10 mouse cellular contexts compared by ENCODE assay signal in the genomic region with DNA sequence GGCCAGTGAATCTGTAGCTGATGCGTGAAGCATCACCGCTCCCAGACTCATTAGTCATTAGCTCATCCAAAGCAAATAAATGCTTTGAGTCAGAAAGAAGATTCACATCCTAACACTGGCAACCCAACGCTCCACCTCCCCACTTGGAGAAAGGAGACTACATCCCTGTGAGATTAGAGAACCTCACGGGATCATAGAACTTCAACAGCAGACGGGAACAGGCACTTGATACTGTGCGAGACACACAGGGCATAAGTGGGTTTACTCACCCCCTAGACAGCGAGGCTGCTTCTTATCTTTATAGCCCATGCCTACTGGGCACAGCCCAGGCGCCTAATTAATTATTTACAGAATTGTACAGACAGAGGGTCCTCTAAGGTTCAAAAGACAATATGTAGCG. TPM values are rescaled to one million over a fixed set of nuclear protein-coding genes. Genes with fewer than 3 reads are reported as not detected.
DNase-seq lines count a peak whose midpoint lies in the region; ATAC-seq and TF ChIP-seq lines count a peak whose summit lies in the region.
"Had no signal": no experiment of that assay in that cellular context is flagged by ENCODE, and none has a peak within 500 bp of the region (broad histone marks: within the 10 kb centered on the region; RNA-seq: fewer than 3 reads in every experiment).

No protein-coding gene starts in this region.

- WGBS in hindbrain, embryonic 12.5 days, result 60% methylated on average over 9 of the region's 9 CpGs
- WGBS in hindbrain, embryonic 11.5 days, result 78% methylated on average over 9 of the region's 9 CpGs
- WGBS in neural tube, embryonic 12.5 days, result 52% methylated on average over 9 of the region's 9 CpGs

- H3K4me2 ChIP-seq in hindbrain, embryonic 12.5 days (replicated peaks), result no peak overlapping the region
- H3K4me2 ChIP-seq in hindbrain, embryonic 11.5 days (replicated peaks; ENCODE audit: low read depth, low read length), result no peak overlapping the region
- H3K4me2 ChIP-seq in neural tube, embryonic 12.5 days (replicated peaks), result 0 out of 2 replicates have a peak overlapping the region, but pooled peaks have one; percentile 7

- H3K4me1 ChIP-seq in hindbrain, embryonic 12.5 days, result peaks cover 46% of the 10 kb centered on the region
- H3K4me1 ChIP-seq in hindbrain, embryonic 11.5 days (replicated peaks; ENCODE audit: control insufficient read depth, insufficient read depth, low read length), result peaks cover 4% of the 10 kb centered on the region
- peaks cover 41% of the 10 kb centered on the region for H3K4me1 ChIP-seq in neural tube, embryonic 12.5 days

- H3K27ac ChIP-seq in hindbrain, embryonic 12.5 days, result peak overlapping the region; percentile 26; the same call in 1 of the 2 replicates
- no peak overlapping the region for H3K27ac ChIP-seq in hindbrain, embryonic 11.5 days (ENCODE audit: low read depth, low read length)
- no peak overlapping the region for H3K27ac ChIP-seq in neural tube, embryonic 12.5 days

- H3K9ac ChIP-seq in hindbrain, embryonic 12.5 days, result no peak overlapping the region
- H3K9ac ChIP-seq in hindbrain, embryonic 11.5 days (ENCODE audit: low read depth, low read length), result no peak overlapping the region
- H3K9ac ChIP-seq in neural tube, embryonic 12.5 days, result no peak overlapping the region

- no peak for TF ChIP-seq POLR2A in brain, embryonic 14.5 days (IDR thresholded peaks at IDR 0.05; ENCODE audit: borderline replicate concordance, extremely low read depth, insufficient read depth, insufficient read length, poor library complexity, severe bottlenecking)

- peaks cover 5% of the 10 kb centered on the region for H3K36me3 ChIP-seq in hindbrain, embryonic 12.5 days
- no peaks in the 10 kb centered on the region for H3K36me3 ChIP-seq in hindbrain, embryonic 11.5 days (ENCODE audit: control insufficient read depth, insufficient read depth, low read length)
- peaks cover 18% of the 10 kb centered on the region; the same call in 1 of the 2 replicates for H3K36me3 ChIP-seq in neural tube, embryonic 12.5 days

- no peak for ATAC-seq in hindbrain, embryonic 12.5 days (ENCODE audit: low FRiP score)
- no peak for ATAC-seq in hindbrain, embryonic 11.5 days (ENCODE audit: low FRiP score)
- no peak for ATAC-seq in neural tube, embryonic 12.5 days (ENCODE audit: low FRiP score, low read depth)
- ATAC-seq in activated CD4-positive, CD25-positive, alpha-beta regulatory T cell, adult 4 months, result no peak

- no peak for DNase-seq in hindbrain, embryonic 11.5 days (ENCODE audit: low spot score)
- DNase-seq in neural tube, embryonic 10.5 days (ENCODE audit: extremely low spot score, low spot score), result no peak
- DNase-seq in brain, embryonic 14.5 days (ENCODE audit: low read depth), result peak; percentile 40
- DNase-seq in naive thymus-derived CD4-positive, alpha-beta T cell, adult 2 months (ENCODE audit: low read depth), result peak; percentile 50
- DNase-seq in kidney, adult 8-10 months, result no peak
- DNase-seq: lung, postnatal 10 days had no signal

- TF ChIP-seq CTCF in brain, embryonic 14.5 days (IDR thresholded peaks at IDR 0.05; ENCODE audit: borderline replicate concordance, extremely low read depth, insufficient read depth, insufficient read length), result no peak

- H3K9me3 ChIP-seq in hindbrain, embryonic 12.5 days (replicated peaks), result no peaks in the 10 kb centered on the region
- no peaks in the 10 kb centered on the region for H3K9me3 ChIP-seq in hindbrain, embryonic 11.5 days (ENCODE audit: control insufficient read depth, low read length)
- no peaks in the 10 kb centered on the region for H3K9me3 ChIP-seq in neural tube, embryonic 12.5 days

- H3K4me3 ChIP-seq in hindbrain, embryonic 12.5 days, result no peak overlapping the region
- no peak overlapping the region for H3K4me3 ChIP-seq in hindbrain, embryonic 11.5 days (ENCODE audit: low read depth, low read length)
- no peak overlapping the region for H3K4me3 ChIP-seq in neural tube, embryonic 12.5 days
- H3K4me3 ChIP-seq: erythroblast, embryonic 14.5 days had no signal

- H3K27me3 ChIP-seq in hindbrain, embryonic 12.5 days, result no peaks in the 10 kb centered on the region
- no peaks in the 10 kb centered on the region for H3K27me3 ChIP-seq in hindbrain, embryonic 11.5 days (ENCODE audit: control insufficient read depth, insufficient read depth, low read length)
- H3K27me3 ChIP-seq in neural tube, embryonic 12.5 days (replicated peaks), result no peaks in the 10 kb centered on the region

RNA-seq across cellular contexts. Expression of a gene that starts 21.8 kb away (rescaled TPM):
- 238 and 259 TPM in 2 replicates for polyA plus RNA-seq in hindbrain, embryonic 12.5 days (2016; fragmentation: Nextera tagmentation; extraction: Ambion mirVana)
- 270 and 300 TPM in 2 replicates for polyA plus RNA-seq in hindbrain, embryonic 11.5 days (2014; fragmentation: Nextera tagmentation; extraction: Ambion mirVana)
- polyA plus RNA-seq in neural tube, embryonic 12.5 days (2016; fragmentation: Nextera tagmentation; extraction: Ambion mirVana), result 270 and 281 TPM in 2 replicates
- polyA plus RNA-seq in brain, embryonic 14.5 days (2012; rRNA removed), result 219 and 329 TPM in 2 replicates
- polyA plus RNA-seq in activated CD4-positive, CD25-positive, alpha-beta regulatory T cell, adult 4 months (2017; shearing (Covaris generic)), result 100 to 1,000 TPM; 424 to 425 TPM

RNA-seq across cellular contexts. Expression of a gene that starts 21.8 kb away (rescaled TPM):
- polyA plus RNA-seq in hindbrain, embryonic 12.5 days (2016; fragmentation: Nextera tagmentation; extraction: Ambion mirVana), result 44.0 and 47.7 TPM in 2 replicates
- polyA plus RNA-seq in hindbrain, embryonic 11.5 days (2014; fragmentation: Nextera tagmentation; extraction: Ambion mirVana), result 44.0 and 47.2 TPM in 2 replicates
- 45.1 and 48.7 TPM in 2 replicates for polyA plus RNA-seq in neural tube, embryonic 12.5 days (2016; fragmentation: Nextera tagmentation; extraction: Ambion mirVana)
- polyA plus RNA-seq in brain, embryonic 14.5 days (2012; rRNA removed), result 16.8 and 29.9 TPM in 2 replicates
- 10 to 100 TPM; 16.3 to 16.9 TPM for polyA plus RNA-seq in activated CD4-positive, CD25-positive, alpha-beta regulatory T cell, adult 4 months (2017; shearing (Covaris generic))

RNA-seq across cellular contexts. Expression of a gene that starts 52.6 kb away (rescaled TPM):
- not detected in 2 replicates for polyA plus RNA-seq in hindbrain, embryonic 12.5 days (2016; fragmentation: Nextera tagmentation; extraction: Ambion mirVana)
- polyA plus RNA-seq in hindbrain, embryonic 11.5 days (2014; fragmentation: Nextera tagmentation; extraction: Ambion mirVana), result not detected in 2 replicates
- not detected in 2 replicates for polyA plus RNA-seq in neural tube, embryonic 12.5 days (2016; fragmentation: Nextera tagmentation; extraction: Ambion mirVana)
- not detected in 2 replicates for polyA plus RNA-seq in brain, embryonic 14.5 days (2012; rRNA removed)
- polyA plus RNA-seq in activated CD4-positive, CD25-positive, alpha-beta regulatory T cell, adult 4 months (2017; shearing (Covaris generic)), result under 1 TPM in 1 of 2 experiments, not detected in 1; 0.08 TPM
- polyA plus RNA-seq: erythroblast, embryonic 14.5 days had no signal

Comparison
In these comparisons a context has a peak if more than half of its experiments do, and no peak if none do; other contexts are left out.
1. DNase-seq: peak in brain, embryonic 14.5 days (single experiment) and naive thymus-derived CD4-positive, alpha-beta T cell, adult 2 months (single experiment); none in hindbrain, embryonic 11.5 days (single experiment), neural tube, embryonic 10.5 days (single experiment) and kidney, adult 8-10 months (0 of 2).